Mouse (Mus musculus): ENCODE data around the gene Wdr92. TPM values are rescaled to one million over a fixed set of nuclear protein-coding genes. Genes with fewer than 3 reads are reported as not detected.
"Not testable (repeated sequence)": the region's sequence is repeated elsewhere in the genome, so short reads cannot be mapped to it uniquely, and the experiment has no call there.

Wdr92 gene
- polyA plus RNA-seq, 1 experiment: 9.0 TPM

- peak within 1 kb of the TSS; percentile 93 for H3K27ac ChIP-seq (ENCODE audit: control insufficient read depth, insufficient read depth, low read depth, low read length)
- no peaks in the 10 kb centered on the region for H3K4me1 ChIP-seq (ENCODE audit: control insufficient read depth, insufficient read depth, low read length)
Measured at GRCm38 (mm10) chr11:17211258-17212140, 29.6 kb downstream of the Wdr92 start, which contains the start of gene Pno1. Gene Pno1 (minus strand): TSS chr11:17211568.

GRCm38 (mm10) chr11:17212141-17212495 lies 30.2 kb downstream of the Wdr92 start:
- H3K36me3 ChIP-seq (ENCODE audit: control insufficient read depth, insufficient read depth, low read length): no peaks in the 10 kb centered on the region; the same call in 1 of the 2 replicates
- TF ChIP-seq POLR2A (IDR thresholded peaks at IDR 0.05; ENCODE audit: control insufficient read depth, low read depth, low read length) (no peak), CTCF (IDR thresholded peaks at IDR 0.05; ENCODE audit: control insufficient read depth, insufficient read depth, insufficient replicate concordance, low read depth, low read length) (no peak)
- no peaks in the 10 kb centered on the region for H3K4me1 ChIP-seq (ENCODE audit: control insufficient read depth, insufficient read depth, low read length)
- H3K4me3 ChIP-seq (ENCODE audit: control insufficient read depth, low read depth, low read length): peak overlapping the region; percentile 98
- H3K27me3 ChIP-seq (ENCODE audit: control insufficient read depth, insufficient read depth, low read length): no peaks in the 10 kb centered on the region
- peak overlapping the region; percentile 93 for H3K27ac ChIP-seq (ENCODE audit: control insufficient read depth, insufficient read depth, low read depth, low read length)

More at GRCm38 (mm10) chr11:17211258-17212140, 29.6 kb downstream of the Wdr92 start, which contains the start of gene Pno1:
- no peak for TF ChIP-seq CTCF (IDR thresholded peaks at IDR 0.05; ENCODE audit: control insufficient read depth, insufficient read depth, insufficient replicate concordance, low read depth, low read length)
- peak; percentile 61 for TF ChIP-seq POLR2A (IDR thresholded peaks at IDR 0.05; ENCODE audit: control insufficient read depth, low read depth, low read length)
- no peaks in the 10 kb centered on the region; the same call in 1 of the 2 replicates for H3K36me3 ChIP-seq (ENCODE audit: control insufficient read depth, insufficient read depth, low read length)
- H3K27me3 ChIP-seq (ENCODE audit: control insufficient read depth, insufficient read depth, low read length): no peaks in the 10 kb centered on the region
- H3K4me3 ChIP-seq (ENCODE audit: control insufficient read depth, low read depth, low read length): peak within 1 kb of the TSS; percentile 98

- TF ChIP-seq CTCF (IDR thresholded peaks at IDR 0.05; ENCODE audit: control insufficient read depth, insufficient read depth, insufficient replicate concordance, low read depth, low read length) (no peak), POLR2A (IDR thresholded peaks at IDR 0.05; ENCODE audit: control insufficient read depth, low read depth, low read length) (no peak)
- Histone ChIP-seq H3K27ac (ENCODE audit: control insufficient read depth, insufficient read depth, low read depth, low read length) (no peak overlapping the region), H3K4me1 (ENCODE audit: control insufficient read depth, insufficient read depth, low read length) (no peaks in the 10 kb centered on the region), H3K27me3 (ENCODE audit: control insufficient read depth, insufficient read depth, low read length) (no peaks in the 10 kb centered on the region), H3K4me3 (ENCODE audit: control insufficient read depth, low read depth, low read length) (no peak overlapping the region; the same call in 1 of the 2 replicates), H3K36me3 (ENCODE audit: control insufficient read depth, insufficient read depth, low read length) (no peaks in the 10 kb centered on the region; the same call in 1 of the 2 replicates)
Measured at GRCm38 (mm10) chr11:17212903-17213509, 31.1 kb downstream of the Wdr92 start.

GRCm38 (mm10) chr11:17215475-17215874 lies 33.6 kb downstream of the Wdr92 start:
- TF ChIP-seq CTCF (IDR thresholded peaks at IDR 0.05; ENCODE audit: control insufficient read depth, insufficient read depth, insufficient replicate concordance, low read depth, low read length) (no peak), POLR2A (IDR thresholded peaks at IDR 0.05; ENCODE audit: control insufficient read depth, low read depth, low read length) (no peak)
- no peak overlapping the region for H3K27ac ChIP-seq (ENCODE audit: control insufficient read depth, insufficient read depth, low read depth, low read length)
- no peaks in the 10 kb centered on the region for H3K36me3 ChIP-seq (ENCODE audit: control insufficient read depth, insufficient read depth, low read length)
- H3K27me3 ChIP-seq (ENCODE audit: control insufficient read depth, insufficient read depth, low read length): no peaks in the 10 kb centered on the region
- H3K4me3 ChIP-seq (ENCODE audit: control insufficient read depth, low read depth, low read length): no peak overlapping the region
- no peaks in the 10 kb centered on the region for H3K4me1 ChIP-seq (ENCODE audit: control insufficient read depth, insufficient read depth, low read length)

- H3K36me3 ChIP-seq (ENCODE audit: control insufficient read depth, insufficient read depth, low read length): no peaks in the 10 kb centered on the region
- no peaks in the 10 kb centered on the region for H3K4me1 ChIP-seq (ENCODE audit: control insufficient read depth, insufficient read depth, low read length)
- H3K4me3 ChIP-seq (ENCODE audit: control insufficient read depth, low read depth, low read length): no peak overlapping the region
- no peak overlapping the region for H3K27ac ChIP-seq (ENCODE audit: control insufficient read depth, insufficient read depth, low read depth, low read length)
- H3K27me3 ChIP-seq (ENCODE audit: control insufficient read depth, insufficient read depth, low read length): no peaks in the 10 kb centered on the region
- TF ChIP-seq POLR2A (IDR thresholded peaks at IDR 0.05; ENCODE audit: control insufficient read depth, low read depth, low read length) (no peak), CTCF (IDR thresholded peaks at IDR 0.05; ENCODE audit: control insufficient read depth, insufficient read depth, insufficient replicate concordance, low read depth, low read length) (no peak)
Measured at GRCm38 (mm10) chr11:17221126-17221525, 39.2 kb downstream of the Wdr92 start.

- no peak overlapping the region for H3K27ac ChIP-seq (ENCODE audit: control insufficient read depth, insufficient read depth, low read depth, low read length)
- no peak overlapping the region for H3K4me3 ChIP-seq (ENCODE audit: control insufficient read depth, low read depth, low read length)
- no peaks in the 10 kb centered on the region; the same call in 1 of the 2 replicates for H3K36me3 ChIP-seq (ENCODE audit: control insufficient read depth, insufficient read depth, low read length)
- no peaks in the 10 kb centered on the region for H3K4me1 ChIP-seq (ENCODE audit: control insufficient read depth, insufficient read depth, low read length)
- H3K27me3 ChIP-seq (ENCODE audit: control insufficient read depth, insufficient read depth, low read length): no peaks in the 10 kb centered on the region
- no peak for TF ChIP-seq POLR2A (IDR thresholded peaks at IDR 0.05; ENCODE audit: control insufficient read depth, low read depth, low read length)
- no peak for TF ChIP-seq CTCF (IDR thresholded peaks at IDR 0.05; ENCODE audit: control insufficient read depth, insufficient read depth, insufficient replicate concordance, low read depth, low read length)
Measured at GRCm38 (mm10) chr11:17232792-17233191, 50.9 kb downstream of the Wdr92 start.

GRCm38 (mm10) chr11:17236449-17237037 lies 54.6 kb downstream of the Wdr92 start:
- no peak for TF ChIP-seq CTCF (IDR thresholded peaks at IDR 0.05; ENCODE audit: control insufficient read depth, insufficient read depth, insufficient replicate concordance, low read depth, low read length)
- TF ChIP-seq POLR2A (IDR thresholded peaks at IDR 0.05; ENCODE audit: control insufficient read depth, low read depth, low read length): no peak
- H3K4me1 ChIP-seq (ENCODE audit: control insufficient read depth, insufficient read depth, low read length): no peaks in the 10 kb centered on the region
- no peaks in the 10 kb centered on the region; the same call in 1 of the 2 replicates for H3K36me3 ChIP-seq (ENCODE audit: control insufficient read depth, insufficient read depth, low read length)
- H3K27ac ChIP-seq (ENCODE audit: control insufficient read depth, insufficient read depth, low read depth, low read length): no peak overlapping the region
- no peak overlapping the region for H3K4me3 ChIP-seq (ENCODE audit: control insufficient read depth, low read depth, low read length)
- no peaks in the 10 kb centered on the region for H3K27me3 ChIP-seq (ENCODE audit: control insufficient read depth, insufficient read depth, low read length)

GRCm38 (mm10) chr11:17238598-17238997 lies 56.7 kb downstream of the Wdr92 start:
- H3K4me1 ChIP-seq (ENCODE audit: control insufficient read depth, insufficient read depth, low read length); H3K4me3 ChIP-seq (ENCODE audit: control insufficient read depth, low read depth, low read length); H3K27me3 ChIP-seq (ENCODE audit: control insufficient read depth, insufficient read depth, low read length); H3K36me3 ChIP-seq (ENCODE audit: control insufficient read depth, insufficient read depth, low read length); H3K27ac ChIP-seq (ENCODE audit: control insufficient read depth, insufficient read depth, low read depth, low read length): not testable (repeated sequence)

Data from testis, adult 2 months (tissue).